Mouse (Mus musculus) stomach, postnatal 0 days (tissue): ENCODE measurements at regions not wholly inside any gene's neighbourhood (a gene's known extent, or its start where the extent isn't known, plus 50 kb on each side); places are given as distances from the start of the nearest gene placed in this dataset.

ENCODE experiments used
- ATAC-seq: fragments of 200-750 bp; cut with Nextera tagmentation; 2 replicates; pipeline ENCODE4 v1.8.0; 2017; ENCODE audit not compliant: low FRiP score, low TSS enrichment
- DNase-seq: peaks from one replicate; pipeline ENCODE4 v3.0.0-alpha.2; 2016; ENCODE audit warnings: low spot score
- H3K27ac ChIP-seq: fragments of 300-500 bp; sonication (generic); replicated peaks from 2 replicates; pipeline ENCODE4 v1.5.1; 2014; ENCODE audit warnings: mild to moderate bottlenecking, control low read depth
- H3K27me3 ChIP-seq: fragments of 300-500 bp; sonication (generic); 2 replicates; pipeline ENCODE4 v1.6.1; 2014; ENCODE audit warnings: low read length; ENCODE audit not compliant: control insufficient read depth, insufficient read depth
- H3K36me3 ChIP-seq: fragments of 300-500 bp; sonication (generic); 2 replicates; pipeline ENCODE4 v1.6.1; 2014; ENCODE audit warnings: low read length, mixed read lengths; ENCODE audit not compliant: control insufficient read depth, insufficient read depth
- H3K4me1 ChIP-seq: fragments of 300-500 bp; sonication (generic); replicated peaks from 2 replicates; pipeline ENCODE4 v1.6.1; 2014; ENCODE audit warnings: antibody characterized with exemption; ENCODE audit not compliant: control insufficient read depth, insufficient read depth
- H3K4me2 ChIP-seq: fragments of 300-500 bp; sonication (generic); replicated peaks from 2 replicates; pipeline ENCODE4 v1.6.1; 2014; ENCODE audit warnings: low read depth, mild to moderate bottlenecking, control low read depth, moderate library complexity
- H3K4me3 ChIP-seq: fragments of 300-500 bp; sonication (generic); 2 replicates; pipeline ENCODE4 v1.5.1; 2014; ENCODE audit warnings: low read depth, low read length, control low read depth
- H3K9ac ChIP-seq: fragments of 300-500 bp; sonication (generic); 2 replicates; pipeline ENCODE4 v1.6.1; 2014; ENCODE audit warnings: mild to moderate bottlenecking, low read length, control low read depth, mixed read lengths
- H3K9me3 ChIP-seq: fragments of 300-500 bp; sonication (generic); 2 replicates; pipeline ENCODE4 v1.6.1; 2016; ENCODE audit warnings: low read length; ENCODE audit not compliant: control insufficient read depth
- CTCF ChIP-seq: IDR thresholded peaks from 2 replicates; pipeline ENCODE4 v1.5.1; 2016; ENCODE audit warnings: antibody characterized with exemption, low read depth, mild to moderate bottlenecking, moderate library complexity
- EP300 ChIP-seq: optimal IDR thresholded peaks from 2 replicates; pipeline ENCODE3; 2016; ENCODE audit warnings: antibody characterized with exemption
- WGBS: fragments of 180-500 bp; shearing (Covaris S2); extraction: QIAGEN DNeasy Blood & Tissue Kit; methylation state at CpG from one replicate; pipeline ENCODE4 v1.1.7; 2014; 5-methylcytosine and 5-hydroxymethylcytosine counted together

GRCm38 (mm10) chr5:91790412-91790811 lies 172.5 kb downstream of the Rchy1 start:
- H3K27me3 ChIP-seq = no peaks in the 10 kb centered on the region
- H3K36me3 ChIP-seq = no peaks in the 10 kb centered on the region
- H3K9ac ChIP-seq = no peak overlapping the region
- H3K27ac ChIP-seq = no peak overlapping the region
- no peak for TF ChIP-seq EP300
- TF ChIP-seq CTCF = no peak
- H3K9me3 ChIP-seq = no peaks in the 10 kb centered on the region
- no peak for ATAC-seq
- WGBS = 45% methylated on average over 2 of the region's 2 CpGs
- no peak overlapping the region for H3K4me2 ChIP-seq
- DNase-seq = no peak
- H3K4me3 ChIP-seq = no peak overlapping the region
- no peaks in the 10 kb centered on the region for H3K4me1 ChIP-seq

GRCm38 (mm10) chr5:91783966-91784365 lies 178.9 kb downstream of the Rchy1 start:
- no peak overlapping the region for H3K4me3 ChIP-seq
- H3K9me3 ChIP-seq = no peaks in the 10 kb centered on the region
- DNase-seq (no peak), ATAC-seq (no peak)
- 89% methylated on average over 8 of the region's 8 CpGs for WGBS
- H3K27me3 ChIP-seq = no peaks in the 10 kb centered on the region
- no peak overlapping the region for H3K27ac ChIP-seq
- no peaks in the 10 kb centered on the region for H3K36me3 ChIP-seq
- H3K4me2 ChIP-seq = no peak overlapping the region
- H3K9ac ChIP-seq = no peak overlapping the region
- no peaks in the 10 kb centered on the region for H3K4me1 ChIP-seq
- TF ChIP-seq CTCF = no peak
- no peak for TF ChIP-seq EP300

- DNase-seq (no peak), ATAC-seq (no peak)
- Histone ChIP-seq H3K9me3 (no peaks in the 10 kb centered on the region), H3K27me3 (no peaks in the 10 kb centered on the region), H3K4me1 (no peaks in the 10 kb centered on the region), H3K36me3 (no peaks in the 10 kb centered on the region), H3K4me2 (no peak overlapping the region), H3K27ac (no peak overlapping the region), H3K9ac (no peak overlapping the region), H3K4me3 (no peak overlapping the region)
- TF ChIP-seq CTCF (no peak), EP300 (no peak)
These were observed 185.9 kb downstream of the Rchy1 start for GRCm38 (mm10) chr5:91776971-91777370.

- Histone ChIP-seq H3K27me3 (no peaks in the 10 kb centered on the region), H3K4me3 (no peak overlapping the region), H3K36me3 (no peaks in the 10 kb centered on the region), H3K9me3 (no peaks in the 10 kb centered on the region), H3K9ac (no peak overlapping the region), H3K27ac (no peak overlapping the region), H3K4me1 (no peaks in the 10 kb centered on the region), H3K4me2 (no peak overlapping the region)
- WGBS = 88% methylated on average over 3 of the region's 3 CpGs
- TF ChIP-seq EP300 (no peak), CTCF (no peak)
- ATAC-seq (no peak), DNase-seq (no peak)
These were observed 188.8 kb downstream of the Rchy1 start for GRCm38 (mm10) chr5:91774065-91774464.

GRCm38 (mm10) chr5:91767886-91768285 lies 195.0 kb downstream of the Rchy1 start:
- no peak overlapping the region for H3K4me3 ChIP-seq
- H3K27ac ChIP-seq = no peak overlapping the region
- TF ChIP-seq EP300 (no peak), CTCF (no peak)
- DNase-seq = no peak
- no peaks in the 10 kb centered on the region; the same call in 1 of the 2 replicates for H3K4me1 ChIP-seq
- no peaks in the 10 kb centered on the region for H3K27me3 ChIP-seq
- H3K4me2 ChIP-seq = no peak overlapping the region
- 77% methylated on average over 7 of the region's 7 CpGs for WGBS
- H3K9me3 ChIP-seq = no peaks in the 10 kb centered on the region
- H3K36me3 ChIP-seq = no peaks in the 10 kb centered on the region
- H3K9ac ChIP-seq = no peak overlapping the region
- no peak for ATAC-seq

- H3K9me3 ChIP-seq = no peaks in the 10 kb centered on the region
- TF ChIP-seq CTCF = no peak
- TF ChIP-seq EP300 = no peak
- DNase-seq (no peak), ATAC-seq (no peak)
- WGBS = 59% methylated on average over 10 of the region's 10 CpGs
- no peaks in the 10 kb centered on the region for H3K27me3 ChIP-seq
- H3K9ac ChIP-seq = no peak overlapping the region
- H3K27ac ChIP-seq = no peak overlapping the region
- no peaks in the 10 kb centered on the region for H3K36me3 ChIP-seq
- H3K4me1 ChIP-seq = no peaks in the 10 kb centered on the region; the same call in 1 of the 2 replicates
- no peak overlapping the region for H3K4me3 ChIP-seq
- no peak overlapping the region for H3K4me2 ChIP-seq
These were observed 195.8 kb downstream of the Rchy1 start for GRCm38 (mm10) chr5:91767060-91767459.
